Mouse (Mus musculus): Measurements from ENCODE around the gene Ccdc80. TPM values are rescaled to one million over a fixed set of nuclear protein-coding genes. Genes with fewer than 3 reads are reported as not detected.

Ccdc80 gene
- polyA plus RNA-seq, 1 experiment = 15.6 TPM

DNA sequence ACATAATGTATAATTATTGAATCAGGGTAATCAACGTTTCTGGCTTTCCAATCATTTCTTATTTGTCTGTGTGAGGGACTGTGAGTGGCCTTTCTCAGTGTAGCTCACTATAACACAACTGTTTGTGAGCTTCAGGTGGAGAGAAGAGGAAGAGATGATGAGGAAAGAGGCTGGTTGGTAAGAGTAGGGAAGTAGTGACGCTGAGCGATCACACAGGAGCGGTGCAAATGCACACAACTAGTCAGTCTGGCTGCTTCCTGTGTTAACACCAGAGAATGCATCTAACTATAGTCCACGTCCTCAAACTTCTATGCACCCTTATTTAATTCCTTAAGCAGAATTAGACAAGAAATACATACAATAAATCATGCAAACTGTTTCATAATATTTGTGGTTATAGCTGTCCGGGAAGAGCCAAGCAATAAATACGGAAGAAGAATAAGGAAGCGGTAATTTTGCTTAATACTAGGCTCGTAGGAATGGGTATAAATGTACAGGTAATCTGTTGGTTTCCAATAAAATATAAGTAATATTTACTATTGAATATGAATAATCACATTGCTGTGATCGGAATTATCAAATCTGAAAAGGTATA, 55.4 kb downstream of the Ccdc80 start:
- peak overlapping the region; percentile 26 for H3K4me3 ChIP-seq (replicated peaks; ENCODE audit: control insufficient read depth, low read depth, low read length)
- peak overlapping the region; percentile 6; the same call in 1 of the 2 replicates for H3K27ac ChIP-seq (ENCODE audit: control insufficient read depth, insufficient read depth, low read depth, low read length, poor library complexity)
- WGBS = 33% methylated on average over 10 of the region's 10 CpGs
- TF ChIP-seq POLR2A (IDR thresholded peaks at IDR 0.05; ENCODE audit: borderline replicate concordance, control insufficient read depth, low read depth, low read length) (no peak), CTCF (IDR thresholded peaks at IDR 0.05; ENCODE audit: control insufficient read depth, insufficient read depth, low read length) (no peak)
- no peaks in the 10 kb centered on the region for H3K4me1 ChIP-seq (ENCODE audit: control insufficient read depth, insufficient read depth, low read length)

DNA sequence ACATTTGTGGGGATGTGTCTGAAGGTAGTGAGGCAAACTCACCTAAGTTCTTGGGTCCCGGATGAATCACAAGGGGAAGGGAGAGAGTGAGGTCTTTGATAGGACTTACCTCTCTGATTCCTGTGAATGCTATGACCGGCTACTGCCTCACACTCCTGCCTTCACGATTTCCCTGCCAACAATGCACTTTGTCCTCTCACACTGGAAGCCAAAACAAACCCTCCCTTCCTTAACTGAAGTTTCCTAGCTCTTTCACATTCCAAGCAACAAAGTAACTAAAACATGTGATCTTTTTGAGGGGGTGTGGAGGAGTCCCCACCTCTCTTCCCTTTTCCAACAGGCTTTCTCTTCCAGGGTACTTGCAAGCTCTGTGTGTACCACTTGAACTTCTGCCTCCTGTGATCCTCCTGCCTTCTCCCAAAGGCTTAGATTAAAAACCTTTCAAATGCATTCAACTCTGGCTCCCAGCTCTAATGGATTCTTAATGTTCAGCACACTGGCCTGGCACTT, 61.6 kb downstream of the Ccdc80 start:
- TF ChIP-seq POLR2A (IDR thresholded peaks at IDR 0.05; ENCODE audit: borderline replicate concordance, control insufficient read depth, low read depth, low read length) (no peak), CTCF (IDR thresholded peaks at IDR 0.05; ENCODE audit: control insufficient read depth, insufficient read depth, low read length) (no peak)
- no peaks in the 10 kb centered on the region; the same call in 1 of the 2 replicates for H3K4me1 ChIP-seq (ENCODE audit: control insufficient read depth, insufficient read depth, low read length)
- no peak overlapping the region for H3K27ac ChIP-seq (ENCODE audit: control insufficient read depth, insufficient read depth, low read depth, low read length, poor library complexity)
- 80% methylated on average over 3 of the region's 3 CpGs for WGBS
- no peak overlapping the region for H3K4me3 ChIP-seq (replicated peaks; ENCODE audit: control insufficient read depth, low read depth, low read length)

DNA sequence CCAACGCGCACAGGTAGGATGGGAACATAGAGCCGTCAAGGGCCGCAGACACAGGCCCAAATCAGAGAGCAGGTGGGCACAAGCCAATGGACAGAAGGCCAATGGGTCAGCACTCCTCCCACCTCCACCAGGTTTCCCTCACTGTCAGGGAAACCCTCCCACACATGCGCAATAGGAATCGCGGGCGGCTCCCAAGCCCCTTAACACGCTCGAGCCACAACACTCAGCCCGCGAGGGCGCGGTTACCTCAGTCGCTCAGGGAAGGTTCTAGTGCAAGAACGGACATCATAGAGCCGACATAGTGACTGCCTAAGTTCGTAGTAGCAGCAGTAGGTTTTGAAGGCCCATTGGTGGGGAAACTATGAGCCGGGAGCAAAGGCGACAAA, 64.9 kb downstream of the Ccdc80 start:
- TF ChIP-seq CTCF (IDR thresholded peaks at IDR 0.05; ENCODE audit: control insufficient read depth, insufficient read depth, low read length) = no peak
- peak; percentile 16; the same call in 1 of the 2 replicates for TF ChIP-seq POLR2A (IDR thresholded peaks at IDR 0.05; ENCODE audit: borderline replicate concordance, control insufficient read depth, low read depth, low read length)
- Histone ChIP-seq H3K4me3 (replicated peaks; ENCODE audit: control insufficient read depth, low read depth, low read length) (peak overlapping the region; percentile 98), H3K4me1 (ENCODE audit: control insufficient read depth, insufficient read depth, low read length) (no peaks in the 10 kb centered on the region; the same call in 1 of the 2 replicates), H3K27ac (ENCODE audit: control insufficient read depth, insufficient read depth, low read depth, low read length, poor library complexity) (peak overlapping the region; percentile 96)
- under 1% methylated on average over 20 of the region's 20 CpGs for WGBS

DNA sequence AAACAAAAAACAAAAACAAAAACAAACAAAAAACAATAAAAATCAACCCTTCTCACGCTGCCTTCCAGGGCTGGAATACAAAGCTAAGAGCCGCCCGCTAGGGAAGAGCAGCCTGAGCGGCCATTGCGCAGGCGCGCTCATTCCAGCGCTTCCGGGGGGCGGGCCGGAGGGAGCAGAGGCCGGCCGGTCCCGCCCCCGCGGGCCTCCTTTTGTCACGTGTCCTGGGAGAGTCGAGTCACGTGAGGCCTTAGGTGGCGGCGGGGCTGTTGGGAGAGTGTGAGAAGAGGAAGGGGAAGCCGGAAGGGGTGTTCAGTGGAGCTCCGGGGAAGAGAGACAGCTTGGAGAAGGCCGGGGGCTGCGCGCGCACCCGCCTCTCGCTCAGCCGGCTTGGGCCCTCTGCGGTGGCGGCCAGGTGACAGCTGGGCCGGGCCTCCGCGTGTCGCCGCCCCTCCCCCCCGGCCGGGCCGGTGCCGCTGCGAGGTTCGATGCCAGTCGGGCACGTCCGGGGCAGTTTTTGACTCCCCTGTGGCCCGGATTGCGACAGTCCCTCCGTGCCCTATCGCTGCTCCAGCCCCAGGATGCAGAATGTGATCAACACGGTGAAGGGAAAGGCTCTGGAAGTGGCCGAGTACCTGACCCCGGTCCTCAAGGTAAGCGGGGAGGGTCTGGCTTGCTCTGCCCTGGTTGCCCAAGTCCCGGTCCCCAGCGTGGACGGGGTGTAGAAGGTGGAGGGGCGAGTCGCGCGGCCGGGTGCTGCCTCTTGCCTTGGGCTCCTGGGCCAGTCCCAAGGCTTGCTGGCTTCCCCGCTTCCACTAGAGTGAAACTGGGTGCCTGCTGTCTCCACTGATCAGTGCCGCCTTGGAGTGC, 65.6 kb downstream of the Ccdc80 start, which contains the start of the genes Slc35a5 and Atg3:
Gene Slc35a5, minus strand, starts transcription at position 185 of the 867 bp plus-strand sequence.
Gene Atg3, plus strand, starts transcription at position 264 of the 867 bp plus-strand sequence.
- WGBS = under 1% methylated on average over 64 of the region's 64 CpGs
- Histone ChIP-seq H3K4me3 (replicated peaks; ENCODE audit: control insufficient read depth, low read depth, low read length) (peak within 1 kb of the TSS; percentile 98), H3K27ac (ENCODE audit: control insufficient read depth, insufficient read depth, low read depth, low read length, poor library complexity) (peak within 1 kb of the TSS; percentile 96), H3K4me1 (ENCODE audit: control insufficient read depth, insufficient read depth, low read length) (no peaks in the 10 kb centered on the region; the same call in 1 of the 2 replicates)
- TF ChIP-seq CTCF (IDR thresholded peaks at IDR 0.05; ENCODE audit: control insufficient read depth, insufficient read depth, low read length) (no peak), POLR2A (IDR thresholded peaks at IDR 0.05; ENCODE audit: borderline replicate concordance, control insufficient read depth, low read depth, low read length) (peak; percentile 35; the same call in 1 of the 2 replicates)

DNA sequence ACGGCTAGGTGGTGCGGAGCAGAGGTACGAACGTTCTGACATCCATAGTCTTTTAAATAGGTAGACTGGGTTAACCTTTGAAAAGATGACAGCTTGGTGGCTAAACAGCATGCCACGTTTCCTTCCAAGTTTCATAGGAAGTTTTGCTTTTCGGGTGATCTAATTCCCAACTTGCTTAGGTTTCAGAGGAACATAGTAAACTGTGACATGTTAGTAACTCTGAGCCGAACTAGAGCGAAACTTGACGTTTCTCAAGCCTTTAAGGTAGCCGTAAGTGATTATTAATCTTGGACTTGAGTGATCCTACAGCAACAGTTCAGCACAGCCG, 66.2 kb downstream of the Ccdc80 start:
- peak overlapping the region; percentile 98 for H3K4me3 ChIP-seq (replicated peaks; ENCODE audit: control insufficient read depth, low read depth, low read length)
- under 1% methylated on average over 11 of the region's 11 CpGs for WGBS

More for the DNA sequence above, 66.2 kb downstream of the Ccdc80 start:
- TF ChIP-seq POLR2A (IDR thresholded peaks at IDR 0.05; ENCODE audit: borderline replicate concordance, control insufficient read depth, low read depth, low read length) (no peak), CTCF (IDR thresholded peaks at IDR 0.05; ENCODE audit: control insufficient read depth, insufficient read depth, low read length) (no peak)
- peak overlapping the region; percentile 96 for H3K27ac ChIP-seq (ENCODE audit: control insufficient read depth, insufficient read depth, low read depth, low read length, poor library complexity)
- H3K4me1 ChIP-seq (ENCODE audit: control insufficient read depth, insufficient read depth, low read length) = no peaks in the 10 kb centered on the region; the same call in 1 of the 2 replicates

Other genes with a start within 250 kb of the Ccdc80 start
- gene Cd200r2, start 226.3 kb upstream of the Ccdc80 start, polyA plus RNA-seq (2011; ENCODE audit: insufficient read depth, insufficient read length, low replicate concordance, missing spikeins) = not detected in 2 replicates
- gene Cd200r3, start 149.7 kb upstream of the Ccdc80 start, polyA plus RNA-seq (2011; ENCODE audit: insufficient read depth, insufficient read length, low replicate concordance, missing spikeins) = 4.6 TPM in 1 of 2 replicates, not detected in the other
- gene Slc35a5, start 65.3 kb downstream of the Ccdc80 start, polyA plus RNA-seq (2011; ENCODE audit: insufficient read depth, insufficient read length, low replicate concordance, missing spikeins) = 4.4 and 5.4 TPM in 2 replicates
- 17.2 and 26.2 TPM in 2 replicates for gene Atg3, start 65.4 kb downstream of the Ccdc80 start, polyA plus RNA-seq (2011; ENCODE audit: insufficient read depth, insufficient read length, low replicate concordance, missing spikeins)
- gene Btla, start 130.9 kb downstream of the Ccdc80 start, polyA plus RNA-seq (2011; ENCODE audit: insufficient read depth, insufficient read length, low replicate concordance, missing spikeins) = 12.7 and 20.5 TPM in 2 replicates

Data from bone marrow, adult 2 months (tissue).